Mouse (Mus musculus): ENCODE measurements around the gene Zfp710. TPM values are rescaled to one million over a fixed set of nuclear protein-coding genes. Genes with fewer than 3 reads are reported as not detected.

The Zfp710 gene
- total and polyA plus RNA-seq, 2 experiments, result 5.4 to 12.7 TPM

DNA sequence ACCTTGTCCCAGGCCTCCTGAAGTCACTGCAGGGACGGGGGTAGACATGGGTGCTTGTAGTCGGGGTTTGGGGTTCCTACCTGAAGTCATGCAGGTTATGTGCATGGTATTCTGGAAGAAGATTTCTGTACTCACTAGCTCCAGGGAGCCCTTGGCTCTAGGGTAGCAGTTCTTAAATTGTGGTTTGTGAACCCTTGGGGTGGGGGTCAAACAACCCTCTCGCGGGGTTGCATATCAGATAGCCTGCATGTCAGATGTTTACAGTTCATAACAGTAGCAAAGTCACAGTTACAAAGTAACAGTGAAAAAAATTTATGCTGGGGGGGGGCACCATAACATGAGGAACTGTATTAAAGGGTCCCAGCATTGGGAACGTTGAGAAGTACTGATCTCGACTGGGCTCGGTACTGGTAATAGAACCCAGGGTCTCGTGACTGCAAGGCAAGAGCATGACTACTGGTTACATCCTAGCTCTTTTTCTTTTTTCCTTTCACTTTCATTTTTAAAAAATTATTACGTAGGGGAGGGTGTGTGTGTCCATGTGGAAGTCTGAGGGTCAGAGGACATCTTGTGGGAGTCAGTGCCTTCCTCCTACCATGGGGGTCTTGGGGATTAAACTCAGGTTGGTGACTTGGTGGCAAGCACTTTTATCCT, 8.6 kb downstream of the Zfp710 start:
- Histone ChIP-seq H3K27ac (replicated peaks; ENCODE audit: insufficient read depth, low read depth, low read length) (peak overlapping the region; percentile 99), H3K4me1 (ENCODE audit: control insufficient read depth, insufficient read depth, low read length) (peaks cover 51% of the 10 kb centered on the region)

DNA sequence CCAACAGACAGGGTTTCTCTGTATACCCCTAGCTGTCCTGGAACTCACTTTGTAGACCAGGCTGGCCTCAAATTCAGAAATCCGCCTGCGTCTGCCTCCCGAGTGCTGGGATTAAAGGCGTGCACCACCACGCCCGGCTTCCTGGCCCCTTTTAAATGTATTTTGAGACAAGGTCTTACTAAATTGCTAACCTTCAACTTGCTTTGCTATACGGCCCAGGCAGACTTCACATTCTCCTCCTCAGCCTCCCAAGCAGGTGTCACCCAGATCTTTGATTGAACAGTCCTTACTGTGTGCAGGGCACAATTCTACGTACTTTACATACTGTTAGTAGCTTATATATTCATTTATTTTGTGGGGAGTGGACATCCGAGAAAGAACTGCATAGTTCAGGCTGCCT, 9.2 kb downstream of the Zfp710 start:
- H3K4me3 ChIP-seq (ENCODE audit: insufficient read depth, low read depth, low read length), result no peak overlapping the region
- no peak overlapping the region for H3K9ac ChIP-seq (ENCODE audit: low read depth, low read length)

More for the DNA sequence above, 8.6 kb downstream of the Zfp710 start:
- DNase-seq (ENCODE audit: extremely low read depth, low read depth, low spot score), result peak; percentile 64
- TF ChIP-seq POLR2A (IDR thresholded peaks at IDR 0.05; ENCODE audit: extremely low read depth, insufficient read depth, low read length), result no peak
- TF ChIP-seq CTCF (IDR thresholded peaks at IDR 0.05; ENCODE audit: low read depth, low read length), result no peak
- Histone ChIP-seq H3K27me3 (ENCODE audit: control insufficient read depth, insufficient read depth, low read length) (no peaks in the 10 kb centered on the region), H3K4me3 (ENCODE audit: insufficient read depth, low read depth, low read length) (no peak overlapping the region), H3K36me3 (ENCODE audit: control insufficient read depth, insufficient read depth, low read length) (no peaks in the 10 kb centered on the region), H3K9ac (ENCODE audit: low read depth, low read length) (peak overlapping the region; percentile 61), H3K79me2 (ENCODE audit: control insufficient read depth, insufficient read depth, low read length) (peaks cover 48% of the 10 kb centered on the region; the same call in 1 of the 2 replicates)
- WGBS, result 3% methylated on average over 9 of the region's 9 CpGs

DNA sequence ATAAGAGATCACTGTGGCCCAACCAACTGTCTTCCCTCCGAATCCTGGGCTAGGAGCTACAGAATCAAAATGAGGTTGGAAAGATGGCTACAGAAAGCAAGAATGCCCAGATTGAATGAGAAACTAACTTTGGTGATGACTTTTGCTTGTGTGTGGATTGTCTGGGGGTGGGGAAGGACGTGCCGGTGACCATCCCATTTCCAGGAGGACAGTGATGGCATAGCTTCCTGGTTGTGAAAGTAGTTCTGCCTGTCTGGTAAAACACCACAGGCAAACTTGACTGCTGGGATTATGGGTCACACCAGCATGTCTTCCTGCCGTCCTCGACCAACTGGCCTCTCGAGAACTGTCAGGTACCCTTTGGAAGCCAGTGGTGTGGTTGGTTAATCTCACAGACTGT, 10.5 kb downstream of the Zfp710 start:
- Histone ChIP-seq H3K9ac (ENCODE audit: low read depth, low read length) (peak overlapping the region; percentile 33; the same call in 1 of the 2 replicates), H3K27me3 (ENCODE audit: control insufficient read depth, insufficient read depth, low read length) (no peaks in the 10 kb centered on the region), H3K36me3 (ENCODE audit: control insufficient read depth, insufficient read depth, low read length) (no peaks in the 10 kb centered on the region), H3K4me3 (ENCODE audit: insufficient read depth, low read depth, low read length) (no peak overlapping the region), H3K27ac (replicated peaks; ENCODE audit: insufficient read depth, low read depth, low read length) (peak overlapping the region; percentile 51), H3K4me1 (ENCODE audit: control insufficient read depth, insufficient read depth, low read length) (peaks cover 43% of the 10 kb centered on the region), H3K79me2 (ENCODE audit: control insufficient read depth, insufficient read depth, low read length) (peaks cover 45% of the 10 kb centered on the region; the same call in 1 of the 2 replicates)
- DNase-seq (ENCODE audit: extremely low read depth, low read depth, low spot score), result no peak
- WGBS, result 67% methylated on average over 6 of the region's 6 CpGs
- TF ChIP-seq CTCF (IDR thresholded peaks at IDR 0.05; ENCODE audit: low read depth, low read length) (no peak), POLR2A (IDR thresholded peaks at IDR 0.05; ENCODE audit: extremely low read depth, insufficient read depth, low read length) (no peak)

More for the DNA sequence above, 9.2 kb downstream of the Zfp710 start:
- TF ChIP-seq CTCF (IDR thresholded peaks at IDR 0.05; ENCODE audit: low read depth, low read length), result no peak
- WGBS, result 72% methylated on average over 9 of the region's 9 CpGs
- H3K36me3 ChIP-seq (ENCODE audit: control insufficient read depth, insufficient read depth, low read length), result no peaks in the 10 kb centered on the region
- no peaks in the 10 kb centered on the region for H3K27me3 ChIP-seq (ENCODE audit: control insufficient read depth, insufficient read depth, low read length)
- DNase-seq (ENCODE audit: extremely low read depth, low read depth, low spot score), result no peak
- H3K27ac ChIP-seq (replicated peaks; ENCODE audit: insufficient read depth, low read depth, low read length), result peak overlapping the region; percentile 53
- peaks cover 48% of the 10 kb centered on the region for H3K4me1 ChIP-seq (ENCODE audit: control insufficient read depth, insufficient read depth, low read length)
- peaks cover 48% of the 10 kb centered on the region; the same call in 1 of the 2 replicates for H3K79me2 ChIP-seq (ENCODE audit: control insufficient read depth, insufficient read depth, low read length)

DNA sequence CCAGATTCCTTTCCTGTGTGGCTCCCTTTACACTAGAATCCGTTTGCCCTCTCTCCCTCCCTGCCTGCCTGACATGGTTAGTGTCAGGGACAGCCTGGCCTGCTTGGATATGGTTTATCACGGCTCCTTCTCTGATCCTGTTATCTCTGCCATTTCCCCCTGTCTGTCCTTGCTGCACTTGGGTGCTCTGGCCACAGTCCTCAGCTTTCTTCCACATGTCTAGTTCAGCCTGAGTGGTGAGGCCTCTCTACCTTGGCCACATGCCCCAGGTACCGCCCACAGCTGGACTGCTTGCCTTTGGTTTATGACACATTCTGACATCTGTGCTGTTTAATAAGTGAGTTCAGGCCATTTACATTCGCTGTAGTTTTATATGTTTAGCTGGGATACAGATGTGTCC, 11.1 kb downstream of the Zfp710 start:
- H3K79me2 ChIP-seq (ENCODE audit: control insufficient read depth, insufficient read depth, low read length), result peaks cover 41% of the 10 kb centered on the region; the same call in 1 of the 2 replicates
- H3K27ac ChIP-seq (replicated peaks; ENCODE audit: insufficient read depth, low read depth, low read length), result peak overlapping the region; percentile 51
- DNase-seq (ENCODE audit: extremely low read depth, low read depth, low spot score), result peak; percentile 87
- H3K4me3 ChIP-seq (ENCODE audit: insufficient read depth, low read depth, low read length), result no peak overlapping the region
- no peak for TF ChIP-seq CTCF (IDR thresholded peaks at IDR 0.05; ENCODE audit: low read depth, low read length)
- TF ChIP-seq POLR2A (IDR thresholded peaks at IDR 0.05; ENCODE audit: extremely low read depth, insufficient read depth, low read length), result 0 out of 2 replicates have a peak, but pooled peaks have one; percentile 13
- no peaks in the 10 kb centered on the region for H3K36me3 ChIP-seq (ENCODE audit: control insufficient read depth, insufficient read depth, low read length)
- WGBS, result 8% methylated on average over 4 of the region's 4 CpGs
- H3K27me3 ChIP-seq (ENCODE audit: control insufficient read depth, insufficient read depth, low read length), result no peaks in the 10 kb centered on the region
- peaks cover 40% of the 10 kb centered on the region for H3K4me1 ChIP-seq (ENCODE audit: control insufficient read depth, insufficient read depth, low read length)
- peak overlapping the region; percentile 33; the same call in 1 of the 2 replicates for H3K9ac ChIP-seq (ENCODE audit: low read depth, low read length)

DNA sequence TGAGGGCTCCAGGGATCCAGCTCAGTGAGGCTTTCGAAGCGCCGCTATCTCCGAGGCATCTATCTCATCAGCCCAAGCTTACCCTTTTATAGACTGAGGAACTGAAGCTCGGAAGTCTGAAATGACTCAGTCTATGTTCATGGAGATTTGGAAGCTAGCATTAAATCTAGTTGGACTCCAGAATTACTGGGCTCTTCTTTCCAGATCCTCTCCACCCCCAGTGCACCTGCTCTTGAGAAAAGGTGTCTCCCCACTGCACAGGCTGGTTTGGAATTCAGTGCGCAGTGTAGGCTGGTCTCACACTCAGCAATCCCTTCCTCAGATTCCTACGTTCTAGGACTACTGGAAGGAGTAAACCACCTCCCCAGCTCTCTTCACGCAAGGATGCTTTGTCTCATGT, 15.1 kb downstream of the Zfp710 start:
- H3K36me3 ChIP-seq (ENCODE audit: control insufficient read depth, insufficient read depth, low read length), result no peaks in the 10 kb centered on the region
- peaks cover 22% of the 10 kb centered on the region for H3K4me1 ChIP-seq (ENCODE audit: control insufficient read depth, insufficient read depth, low read length)
- no peak overlapping the region for H3K27ac ChIP-seq (replicated peaks; ENCODE audit: insufficient read depth, low read depth, low read length)
- 88% methylated on average over 8 of the region's 8 CpGs for WGBS
- no peak overlapping the region for H3K9ac ChIP-seq (ENCODE audit: low read depth, low read length)
- no peak for DNase-seq (ENCODE audit: extremely low read depth, low read depth, low spot score)
- TF ChIP-seq POLR2A (IDR thresholded peaks at IDR 0.05; ENCODE audit: extremely low read depth, insufficient read depth, low read length) (no peak), CTCF (IDR thresholded peaks at IDR 0.05; ENCODE audit: low read depth, low read length) (no peak)
- no peak overlapping the region for H3K4me3 ChIP-seq (ENCODE audit: insufficient read depth, low read depth, low read length)
- peaks cover 35% of the 10 kb centered on the region for H3K79me2 ChIP-seq (ENCODE audit: control insufficient read depth, insufficient read depth, low read length)
- no peaks in the 10 kb centered on the region for H3K27me3 ChIP-seq (ENCODE audit: control insufficient read depth, insufficient read depth, low read length)

DNA sequence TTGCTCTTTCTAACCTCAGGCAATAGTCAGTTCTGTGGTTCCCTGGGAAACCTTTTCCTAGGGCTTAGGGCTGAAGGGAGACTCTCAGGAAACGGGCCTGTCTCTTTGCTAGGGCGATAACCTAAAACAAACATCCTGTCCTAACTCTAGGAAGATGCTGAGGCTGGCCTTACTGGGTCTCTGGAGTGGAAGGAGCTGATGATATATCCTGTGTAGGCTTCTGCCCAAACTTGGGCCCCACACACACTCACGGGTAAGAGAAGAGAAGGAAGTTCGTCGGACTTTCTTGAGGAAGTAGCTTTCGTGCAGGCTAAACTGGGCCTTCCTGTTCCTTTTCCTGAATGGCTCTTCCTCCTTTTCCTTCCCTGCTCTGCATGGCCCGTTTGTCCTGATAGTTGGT, 19.6 kb downstream of the Zfp710 start:
- DNase-seq (ENCODE audit: extremely low read depth, low read depth, low spot score), result no peak
- Histone ChIP-seq H3K4me3 (ENCODE audit: insufficient read depth, low read depth, low read length) (no peak overlapping the region), H3K9ac (ENCODE audit: low read depth, low read length) (no peak overlapping the region), H3K4me1 (ENCODE audit: control insufficient read depth, insufficient read depth, low read length) (peaks cover 16% of the 10 kb centered on the region), H3K79me2 (ENCODE audit: control insufficient read depth, insufficient read depth, low read length) (peaks cover 38% of the 10 kb centered on the region), H3K36me3 (ENCODE audit: control insufficient read depth, insufficient read depth, low read length) (no peaks in the 10 kb centered on the region), H3K27ac (replicated peaks; ENCODE audit: insufficient read depth, low read depth, low read length) (peak overlapping the region; percentile 78), H3K27me3 (ENCODE audit: control insufficient read depth, insufficient read depth, low read length) (no peaks in the 10 kb centered on the region)
- 66% methylated on average over 7 of the region's 7 CpGs for whole genome bisulfite sequencing
- TF ChIP-seq POLR2A (IDR thresholded peaks at IDR 0.05; ENCODE audit: extremely low read depth, insufficient read depth, low read length) (no peak), CTCF (IDR thresholded peaks at IDR 0.05; ENCODE audit: low read depth, low read length) (no peak)
